In genomic region chr4:43492821-43493185, GRCm38 (mm10) we compare ENCODE assay signal across 8 mouse cellular contexts. TPM values are rescaled to one million over a fixed set of nuclear protein-coding genes. Genes with fewer than 3 reads are reported as not detected.
DNase-seq lines count a peak whose midpoint lies in the region; ATAC-seq lines count a peak whose summit lies in the region.

Ccdc107 (plus strand) TSS chr4:43492900.

- intact Hi-C loops in gastrocnemius, postnatal 14 days (cut with DNase I; ENCODE audit: low total_unique reads): no loop called here
- intact Hi-C loops in left cerebral cortex, postnatal 10 days (cut with DNase I): loop anchor here (5.0 kb wide), 2 partner anchors 34 to 64 kb away; no protein-coding TSS in a partner anchor

- peak; percentile 97 for DNase-seq in adrenal gland, adult (ENCODE audit: inconsistent age in 2 of 2, low spot score in 1 of 2)
- DNase-seq in embryo, embryonic 10.5 days (ENCODE audit: low spot score): peak; percentile 94
- DNase-seq in gastrocnemius, postnatal 14 days: peak; percentile 91
- DNase-seq in left cerebral cortex, postnatal 10 days (ENCODE audit: extremely low spot score in 1 of 2, low spot score in 2 of 2): peak; percentile 92 to 94
- peak; percentile 92 for DNase-seq in right cerebral cortex, postnatal 25 days
- DNase-seq in urinary bladder, postnatal 4 days (ENCODE audit: low spot score in 2 of 2): peak; percentile 85 to 90

- peak; percentile 92 for ATAC-seq in inflammation-experienced regulatory T-cells, adult 6 months
- ATAC-seq in megakaryocyte-erythroid progenitor cell, adult 5-6 weeks (replicated peaks; ENCODE audit: low FRiP score, low TSS enrichment, poor library complexity, severe bottlenecking): peak; percentile 90

RNA-seq across cellular contexts. Expression of gene Ccdc107, which starts in this region (rescaled TPM):
- total RNA-seq in gastrocnemius, postnatal 14 days (2021): 10 to 100 TPM; 25.7 to 25.9 TPM
- 10 to 100 TPM; 36.5 to 72.9 (median 72.1) TPM for polyA plus RNA-seq in inflammation-experienced regulatory T-cells, adult 6 months (2017; shearing (Covaris generic))
- total RNA-seq in left cerebral cortex, postnatal 10 days (2021): 10 to 100 TPM; 31.1 to 32.5 TPM
- total RNA-seq in megakaryocyte-erythroid progenitor cell, adult 5-6 weeks (2014; fragmentation: Nextera tagmentation): 28.8 and 47.9 TPM in 2 replicates
- total RNA-seq in megakaryocyte-erythroid progenitor cell, adult 5-6 weeks (2017): 44.6 and 46.3 TPM in 2 replicates

Comparison
In these comparisons a context has a peak if more than half of its experiments do, and no peak if none do; other contexts are left out.
1. Peak in every context shown above with its lines: DNase-seq and ATAC-seq.